Mouse (Mus musculus): ENCODE measurements around the gene Dlgap3. TPM values are rescaled to one million over a fixed set of nuclear protein-coding genes. Genes with fewer than 3 reads are reported as not detected.

The Dlgap3 gene
- polyA plus RNA-seq, 1 experiment from 2014 or later = 0.45 TPM

DNA sequence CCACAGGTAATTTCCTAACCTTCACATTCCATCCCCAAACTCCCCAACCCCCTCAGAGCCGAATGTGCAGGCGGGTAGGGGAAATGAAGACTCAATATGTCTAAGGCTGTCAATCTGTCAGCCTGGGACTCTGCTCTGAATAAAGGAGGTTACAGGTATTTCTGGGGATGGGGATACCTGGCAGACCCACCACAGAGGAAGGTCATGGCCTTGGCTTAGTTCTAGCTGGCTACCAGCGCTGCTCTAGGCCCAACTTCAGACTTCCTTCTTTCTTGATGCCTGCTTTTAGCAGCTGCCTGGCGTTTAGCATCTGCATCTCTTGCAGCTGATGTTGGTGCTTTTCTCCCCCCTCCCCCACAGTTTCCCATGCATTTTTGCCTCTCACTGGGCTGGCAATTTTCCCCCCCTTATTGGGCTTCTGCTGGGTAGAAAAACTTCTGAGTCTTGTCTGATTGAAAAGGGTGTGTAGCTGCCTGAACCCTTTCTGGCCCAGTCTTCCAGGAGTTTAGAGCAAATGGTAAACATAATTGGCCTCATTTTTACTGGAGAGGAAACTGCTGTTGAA is 2.4 kb downstream of the Dlgap3 start:
- no peak overlapping the region for H3K27ac ChIP-seq (ENCODE audit: low read length)
- no peaks in the 10 kb centered on the region for H3K36me3 ChIP-seq (ENCODE audit: control insufficient read depth, insufficient read depth, low read length)
- H3K9me3 ChIP-seq (replicated peaks; ENCODE audit: control insufficient read depth, low read length) = no peaks in the 10 kb centered on the region
- no peak overlapping the region for H3K9ac ChIP-seq (ENCODE audit: low read length)
- H3K27me3 ChIP-seq (ENCODE audit: control insufficient read depth, insufficient read depth, low read length) = peaks cover 37% of the 10 kb centered on the region
- WGBS = 45% methylated on average over 4 of the region's 4 CpGs
- H3K4me1 ChIP-seq (ENCODE audit: control insufficient read depth, insufficient read depth, low read length) = peaks cover 13% of the 10 kb centered on the region; the same call in 1 of the 2 replicates
- H3K4me3 ChIP-seq (replicated peaks; ENCODE audit: low read length) = no peak overlapping the region
- no peak overlapping the region for H3K4me2 ChIP-seq (ENCODE audit: low read depth, low read length)
- no peak for ATAC-seq (ENCODE audit: insufficient read depth, low FRiP score)

DNA sequence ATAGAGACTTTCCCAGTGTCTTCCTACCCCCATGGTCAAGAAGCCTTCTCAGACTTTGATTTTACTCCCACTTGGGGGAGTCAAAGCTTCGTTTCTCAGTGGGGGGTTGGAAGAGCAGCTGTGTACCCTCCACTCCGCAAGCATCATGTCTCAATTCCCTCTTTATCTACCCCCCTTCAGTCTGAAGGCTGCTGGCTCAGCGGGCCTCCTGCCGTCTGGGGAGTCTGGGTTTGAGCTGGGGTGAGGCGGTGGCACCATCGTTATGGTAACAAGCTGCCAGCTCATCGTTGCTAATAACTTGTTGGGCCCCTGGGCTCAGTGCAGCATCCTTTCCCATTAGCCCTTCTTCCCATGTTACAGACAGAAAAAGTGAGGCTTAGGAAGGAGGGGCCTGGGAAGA is 3.1 kb downstream of the Dlgap3 start:
- no peak overlapping the region for H3K27ac ChIP-seq (ENCODE audit: low read length)
- H3K9me3 ChIP-seq (replicated peaks; ENCODE audit: control insufficient read depth, low read length) = no peaks in the 10 kb centered on the region
- H3K9ac ChIP-seq (ENCODE audit: low read length) = no peak overlapping the region
- H3K4me1 ChIP-seq (ENCODE audit: control insufficient read depth, insufficient read depth, low read length) = peaks cover 13% of the 10 kb centered on the region; the same call in 1 of the 2 replicates
- no peak overlapping the region for H3K4me2 ChIP-seq (ENCODE audit: low read depth, low read length)
- WGBS = 21% methylated on average over 7 of the region's 7 CpGs
- H3K27me3 ChIP-seq (ENCODE audit: control insufficient read depth, insufficient read depth, low read length) = peaks cover 32% of the 10 kb centered on the region
- no peak for ATAC-seq (ENCODE audit: insufficient read depth, low FRiP score)
- H3K4me3 ChIP-seq (replicated peaks; ENCODE audit: low read length) = no peak overlapping the region
- no peaks in the 10 kb centered on the region for H3K36me3 ChIP-seq (ENCODE audit: control insufficient read depth, insufficient read depth, low read length)

DNA sequence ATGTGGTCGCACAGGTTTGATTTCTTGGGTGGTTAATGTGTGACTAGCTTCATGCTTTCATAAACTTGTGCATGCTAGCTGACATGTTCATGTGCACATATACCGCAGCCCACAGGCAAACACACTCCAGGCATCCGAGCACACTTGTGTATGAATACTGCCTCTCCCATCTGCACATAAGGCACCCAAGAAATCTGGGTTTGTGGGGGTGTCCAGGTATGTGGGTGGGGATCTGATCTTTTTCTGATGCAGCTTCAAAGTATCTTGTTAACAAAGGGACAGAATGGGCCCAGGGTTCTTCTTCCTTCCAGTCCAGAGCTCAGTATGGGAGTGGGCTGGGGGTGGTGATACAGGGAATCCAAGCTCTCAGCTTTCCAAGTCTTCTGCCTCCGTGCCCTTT is 3.6 kb downstream of the Dlgap3 start:
- no peak overlapping the region for H3K4me2 ChIP-seq (ENCODE audit: low read depth, low read length)
- ATAC-seq (ENCODE audit: insufficient read depth, low FRiP score) = no peak
- H3K4me3 ChIP-seq (replicated peaks; ENCODE audit: low read length) = no peak overlapping the region
- peaks cover 13% of the 10 kb centered on the region; the same call in 1 of the 2 replicates for H3K4me1 ChIP-seq (ENCODE audit: control insufficient read depth, insufficient read depth, low read length)
- 51% methylated on average over 4 of the region's 4 CpGs for WGBS
- no peaks in the 10 kb centered on the region for H3K36me3 ChIP-seq (ENCODE audit: control insufficient read depth, insufficient read depth, low read length)
- H3K9me3 ChIP-seq (replicated peaks; ENCODE audit: control insufficient read depth, low read length) = no peaks in the 10 kb centered on the region
- H3K27me3 ChIP-seq (ENCODE audit: control insufficient read depth, insufficient read depth, low read length) = peaks cover 27% of the 10 kb centered on the region
- H3K9ac ChIP-seq (ENCODE audit: low read length) = no peak overlapping the region
- H3K27ac ChIP-seq (ENCODE audit: low read length) = no peak overlapping the region

DNA sequence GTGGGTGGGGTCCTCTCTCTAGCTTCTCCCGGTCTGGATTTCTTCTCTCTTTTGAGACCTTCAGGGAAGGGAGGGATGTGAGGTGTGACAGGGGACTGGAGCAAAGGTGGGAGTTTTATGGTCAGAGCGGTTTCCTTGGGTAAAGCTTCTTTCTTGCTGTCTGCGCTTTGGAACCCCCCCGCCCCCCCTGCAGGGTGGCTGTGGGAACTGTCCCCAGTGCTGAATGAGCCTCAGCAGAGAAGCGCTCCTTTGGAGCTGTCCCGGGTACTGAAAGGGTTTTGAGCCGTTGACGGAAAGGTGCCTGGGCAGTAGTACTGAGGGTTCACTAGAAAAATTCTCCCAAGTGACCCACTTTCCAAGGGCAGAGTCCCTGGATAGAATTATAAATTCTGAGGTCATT is 4.5 kb downstream of the Dlgap3 start:
- Histone ChIP-seq H3K4me3 (replicated peaks; ENCODE audit: low read length) (no peak overlapping the region), H3K4me1 (ENCODE audit: control insufficient read depth, insufficient read depth, low read length) (peaks cover 8% of the 10 kb centered on the region; the same call in 1 of the 2 replicates), H3K36me3 (ENCODE audit: control insufficient read depth, insufficient read depth, low read length) (no peaks in the 10 kb centered on the region), H3K4me2 (ENCODE audit: low read depth, low read length) (no peak overlapping the region), H3K27ac (ENCODE audit: low read length) (no peak overlapping the region), H3K27me3 (ENCODE audit: control insufficient read depth, insufficient read depth, low read length) (peaks cover 20% of the 10 kb centered on the region), H3K9me3 (replicated peaks; ENCODE audit: control insufficient read depth, low read length) (no peaks in the 10 kb centered on the region), H3K9ac (ENCODE audit: low read length) (no peak overlapping the region)
- no peak for ATAC-seq (ENCODE audit: insufficient read depth, low FRiP score)
- 1% methylated on average over 8 of the region's 8 CpGs for WGBS

DNA sequence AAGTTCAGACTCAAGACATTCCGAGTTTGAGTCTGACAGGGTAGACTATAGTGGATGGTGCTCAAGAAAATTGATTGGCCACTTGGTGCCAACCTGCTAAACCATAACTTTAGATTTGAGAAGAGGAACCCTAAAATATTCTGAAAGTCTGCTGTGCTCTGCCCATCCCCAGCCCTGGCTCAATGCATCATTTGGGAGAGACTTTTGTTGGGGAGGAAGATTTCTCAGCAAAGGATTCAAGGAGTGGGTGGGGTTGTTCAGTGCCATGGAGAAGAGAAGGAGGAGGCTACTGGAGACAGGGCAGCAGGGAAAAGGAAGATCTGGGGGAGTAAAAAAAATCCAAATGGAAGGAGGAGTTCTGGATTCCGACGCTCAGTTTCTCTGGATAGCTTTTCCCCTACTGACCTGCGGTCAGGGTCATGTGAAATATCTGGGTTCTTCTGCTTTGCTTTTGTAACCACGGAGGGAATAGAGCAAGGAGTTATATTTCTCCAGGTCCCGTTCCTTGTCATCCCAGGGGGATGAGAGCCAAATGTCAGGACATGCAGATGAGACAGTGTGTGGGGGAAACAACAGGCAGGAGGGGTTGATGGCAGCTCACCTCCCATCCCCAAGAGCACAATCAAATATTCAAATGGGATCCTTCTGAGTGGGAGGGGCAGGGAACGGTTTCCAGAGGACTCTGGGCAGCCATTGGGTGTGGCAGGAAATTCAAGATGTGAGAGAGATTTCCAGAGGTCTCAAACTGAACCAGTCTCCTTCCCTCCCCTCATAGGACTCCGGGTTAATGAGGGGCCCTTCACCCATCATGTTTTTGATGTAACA is 5.3 kb downstream of the Dlgap3 start:
- no peaks in the 10 kb centered on the region for H3K36me3 ChIP-seq (ENCODE audit: control insufficient read depth, insufficient read depth, low read length)
- no peak for ATAC-seq (ENCODE audit: insufficient read depth, low FRiP score)
- WGBS = 59% methylated on average over 8 of the region's 8 CpGs
- H3K4me1 ChIP-seq (ENCODE audit: control insufficient read depth, insufficient read depth, low read length) = peaks cover 6% of the 10 kb centered on the region; the same call in 1 of the 2 replicates
- H3K27me3 ChIP-seq (ENCODE audit: control insufficient read depth, insufficient read depth, low read length) = peaks cover 19% of the 10 kb centered on the region
- H3K9me3 ChIP-seq (replicated peaks; ENCODE audit: control insufficient read depth, low read length) = no peaks in the 10 kb centered on the region
- no peak overlapping the region for H3K4me2 ChIP-seq (ENCODE audit: low read depth, low read length)
- no peak overlapping the region for H3K4me3 ChIP-seq (replicated peaks; ENCODE audit: low read length)
- H3K9ac ChIP-seq (ENCODE audit: low read length) = no peak overlapping the region
- no peak overlapping the region for H3K27ac ChIP-seq (ENCODE audit: low read length)

DNA sequence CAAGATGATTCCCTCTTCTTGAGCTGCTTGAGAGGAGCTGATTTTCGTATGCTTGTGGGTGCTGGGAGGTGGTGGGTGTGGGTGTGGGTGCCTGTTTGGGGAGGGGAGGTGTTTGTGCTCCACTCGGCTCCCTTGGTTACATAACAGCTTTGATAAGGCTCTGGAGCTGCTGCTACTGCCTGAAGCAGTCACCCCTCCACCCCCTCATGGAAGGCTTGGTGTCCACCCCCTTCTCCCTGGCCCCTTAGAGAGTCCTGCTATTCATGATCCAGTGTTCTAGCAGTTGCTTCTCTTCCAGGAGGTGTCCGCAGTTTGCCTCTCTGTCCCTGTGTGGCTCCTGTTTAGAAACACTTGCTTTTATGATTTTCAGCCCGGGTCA is 5.9 kb downstream of the Dlgap3 start:
- Histone ChIP-seq H3K36me3 (ENCODE audit: control insufficient read depth, insufficient read depth, low read length) (no peaks in the 10 kb centered on the region), H3K27me3 (ENCODE audit: control insufficient read depth, insufficient read depth, low read length) (peaks cover 17% of the 10 kb centered on the region), H3K4me1 (ENCODE audit: control insufficient read depth, insufficient read depth, low read length) (no peaks in the 10 kb centered on the region), H3K4me3 (replicated peaks; ENCODE audit: low read length) (no peak overlapping the region), H3K9me3 (replicated peaks; ENCODE audit: control insufficient read depth, low read length) (no peaks in the 10 kb centered on the region), H3K9ac (ENCODE audit: low read length) (no peak overlapping the region), H3K4me2 (ENCODE audit: low read depth, low read length) (no peak overlapping the region), H3K27ac (ENCODE audit: low read length) (no peak overlapping the region)
- WGBS = 49% methylated on average over 4 of the region's 4 CpGs
- no peak for ATAC-seq (ENCODE audit: insufficient read depth, low FRiP score)

DNA sequence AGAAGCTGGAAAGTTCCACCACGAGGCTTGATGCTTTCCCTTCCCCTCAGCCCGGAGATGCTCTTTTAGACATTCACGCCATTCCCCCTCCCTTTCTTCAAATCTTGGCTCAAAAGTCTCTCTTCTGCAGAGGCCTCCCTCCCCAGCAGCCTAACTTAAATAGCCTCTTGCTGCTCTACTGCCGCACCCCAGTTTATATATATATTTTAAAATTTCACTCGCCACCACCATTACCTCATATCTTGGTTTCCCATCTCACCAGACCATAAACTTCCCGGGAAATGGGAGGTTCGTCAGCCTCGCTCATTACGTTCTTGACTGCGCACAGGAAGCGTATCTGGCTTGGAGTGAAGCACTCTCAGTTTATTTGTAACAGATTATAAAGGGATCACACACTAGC is 9.0 kb downstream of the Dlgap3 start:
- H3K27me3 ChIP-seq (ENCODE audit: control insufficient read depth, insufficient read depth, low read length) = peaks cover 10% of the 10 kb centered on the region; the same call in 1 of the 2 replicates
- H3K4me2 ChIP-seq (ENCODE audit: low read depth, low read length) = no peak overlapping the region
- H3K9me3 ChIP-seq (replicated peaks; ENCODE audit: control insufficient read depth, low read length) = no peaks in the 10 kb centered on the region
- H3K9ac ChIP-seq (ENCODE audit: low read length) = no peak overlapping the region
- no peak for ATAC-seq (ENCODE audit: insufficient read depth, low FRiP score)
- no peak overlapping the region for H3K27ac ChIP-seq (ENCODE audit: low read length)
- H3K4me3 ChIP-seq (replicated peaks; ENCODE audit: low read length) = no peak overlapping the region
- no peaks in the 10 kb centered on the region for H3K36me3 ChIP-seq (ENCODE audit: control insufficient read depth, insufficient read depth, low read length)
- no peaks in the 10 kb centered on the region for H3K4me1 ChIP-seq (ENCODE audit: control insufficient read depth, insufficient read depth, low read length)
- 75% methylated on average over 11 of the region's 11 CpGs for WGBS

DNA sequence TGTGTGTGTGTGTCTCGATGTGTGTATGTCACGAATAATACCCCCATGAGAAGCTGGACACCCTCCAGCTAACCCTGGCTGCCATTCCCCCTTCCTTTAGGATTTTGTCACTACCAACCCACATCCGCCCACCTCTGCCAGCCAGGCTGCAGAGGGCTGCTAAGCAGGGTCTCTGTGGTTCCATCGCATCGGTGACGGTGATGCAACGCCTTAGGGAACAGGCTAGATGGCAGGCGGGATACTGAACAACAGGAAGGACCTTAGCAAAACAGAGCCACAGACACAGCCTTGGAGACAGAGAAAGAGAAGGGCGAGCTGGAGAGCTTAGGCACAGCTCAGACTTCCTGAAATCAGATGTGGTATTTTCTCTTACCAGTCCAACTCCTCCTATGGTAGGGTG is 9.7 kb downstream of the Dlgap3 start:
- no peak overlapping the region for H3K4me3 ChIP-seq (replicated peaks; ENCODE audit: low read length)
- no peaks in the 10 kb centered on the region for H3K4me1 ChIP-seq (ENCODE audit: control insufficient read depth, insufficient read depth, low read length)
- no peak overlapping the region for H3K4me2 ChIP-seq (ENCODE audit: low read depth, low read length)
- no peaks in the 10 kb centered on the region for H3K36me3 ChIP-seq (ENCODE audit: control insufficient read depth, insufficient read depth, low read length)
- 41% methylated on average over 9 of the region's 9 CpGs for WGBS
- H3K27ac ChIP-seq (ENCODE audit: low read length) = no peak overlapping the region
- peaks cover 10% of the 10 kb centered on the region; the same call in 1 of the 2 replicates for H3K27me3 ChIP-seq (ENCODE audit: control insufficient read depth, insufficient read depth, low read length)
- H3K9me3 ChIP-seq (replicated peaks; ENCODE audit: control insufficient read depth, low read length) = no peaks in the 10 kb centered on the region
- H3K9ac ChIP-seq (ENCODE audit: low read length) = no peak overlapping the region
- ATAC-seq (ENCODE audit: insufficient read depth, low FRiP score) = no peak
